Mouse (Mus musculus) heart, postnatal 36 days (tissue): ENCODE results near the gene Lysmd3. TPM values are rescaled to one million over a fixed set of nuclear protein-coding genes. Genes with fewer than 3 reads are reported as not detected.

Experiments used
- total RNA-seq, 2 experiments: library from RNA; stranded (reverse); gene quantifications; 2 replicates each; pipeline ENCODE4 v1.2.3; 2021

The Lysmd3 gene
- total RNA-seq, 2 experiments from 2014 or later = 11.4 to 17.3 TPM

Other genes starting within 250 kb of the Lysmd3 start
- under 1 TPM in 1 of 2 experiments, not detected in 1; 0.42 TPM for gene Adgrv1, start 24.5 kb upstream of the Lysmd3 start, total RNA-seq
- gene Polr3g, start 53.4 kb downstream of the Lysmd3 start, total RNA-seq = 1 to 10 TPM; 2.7 to 3.7 TPM
- 1 to 10 TPM; 2.8 to 4.9 TPM for gene Mblac2, start 53.7 kb downstream of the Lysmd3 start, total RNA-seq
- 10 to 100 TPM; 54.4 to 69.7 TPM for gene Cetn3, start 125.4 kb downstream of the Lysmd3 start, total RNA-seq